Mouse (Mus musculus) neural tube, embryonic 12.5 days (tissue): Measurements from ENCODE around the gene Gnat1. TPM values are rescaled to one million over a fixed set of nuclear protein-coding genes. Genes with fewer than 3 reads are reported as not detected.

Experiments used
- ATAC-seq: fragments of 200-750 bp; cut with Nextera tagmentation; 2 replicates; pipeline ENCODE4 v1.8.0; 2017; ENCODE audit warnings: low read depth, mild to moderate bottlenecking, moderate TSS enrichment, moderate library complexity; ENCODE audit not compliant: low FRiP score
- H3K27ac ChIP-seq: fragments of 300-500 bp; sonication (generic); 2 replicates; pipeline ENCODE4 v1.5.1; 2016
- H3K27me3 ChIP-seq: fragments of 300-500 bp; sonication (generic); replicated peaks from 2 replicates; pipeline ENCODE4 v1.6.1; 2016; ENCODE audit warnings: mild to moderate bottlenecking
- H3K36me3 ChIP-seq: fragments of 300-500 bp; sonication (generic); 2 replicates; pipeline ENCODE4 v1.6.1; 2016; ENCODE audit warnings: mild to moderate bottlenecking
- H3K4me1 ChIP-seq: fragments of 300-500 bp; sonication (generic); 2 replicates; pipeline ENCODE4 v1.6.1; 2016
- H3K4me2 ChIP-seq: fragments of 300-500 bp; sonication (generic); replicated peaks from 2 replicates; pipeline ENCODE4 v1.6.1; 2016; ENCODE audit warnings: mild to moderate bottlenecking
- H3K4me3 ChIP-seq: fragments of 300-500 bp; sonication (generic); 2 replicates; pipeline ENCODE4 v1.5.1; 2016
- H3K9ac ChIP-seq: fragments of 300-500 bp; sonication (generic); 2 replicates; pipeline ENCODE4 v1.6.1; 2016; ENCODE audit warnings: mild to moderate bottlenecking
- H3K9me3 ChIP-seq: fragments of 300-500 bp; sonication (generic); 2 replicates; pipeline ENCODE4 v1.6.1; 2016; ENCODE audit warnings: mild to moderate bottlenecking
- WGBS: fragments of 180-500 bp; shearing (Covaris S2); methylation state at CpG from one replicate; pipeline ENCODE4 v1.1.7; 2016; 5-methylcytosine and 5-hydroxymethylcytosine counted together
- polyA plus RNA-seq: library from polyadenylated mRNA; unstranded; fragments of >200 nt; fragmentation: Nextera tagmentation; extraction: Ambion mirVana; gene quantifications from 2 replicates; pipeline ENCODE4 v1.2.1, GENCODE M21; 2016

Gene Gnat1
- polyA plus RNA-seq, 1 experiment from 2014 or later = 2.3 TPM

GRCm38 (mm10) chr9:107650708-107651481 lies 28.6 kb downstream of the Gnat1 start:
- H3K9me3 ChIP-seq = no peaks in the 10 kb centered on the region
- H3K4me1 ChIP-seq = peaks cover 15% of the 10 kb centered on the region
- WGBS = 40% methylated on average over 12 of the region's 12 CpGs
- H3K36me3 ChIP-seq = no peaks in the 10 kb centered on the region
- H3K4me3 ChIP-seq = no peak overlapping the region
- no peak overlapping the region for H3K4me2 ChIP-seq
- no peak overlapping the region for H3K9ac ChIP-seq
- no peaks in the 10 kb centered on the region for H3K27me3 ChIP-seq
- ATAC-seq = peak; percentile 63
- H3K27ac ChIP-seq = no peak overlapping the region

GRCm38 (mm10) chr9:107650225-107650624 lies 29.3 kb downstream of the Gnat1 start:
- H3K27me3 ChIP-seq = no peaks in the 10 kb centered on the region
- no peaks in the 10 kb centered on the region for H3K9me3 ChIP-seq
- peaks cover 19% of the 10 kb centered on the region for H3K4me1 ChIP-seq
- no peak overlapping the region for H3K27ac ChIP-seq
- H3K4me2 ChIP-seq = no peak overlapping the region
- H3K4me3 ChIP-seq = no peak overlapping the region
- no peak overlapping the region for H3K9ac ChIP-seq
- H3K36me3 ChIP-seq = no peaks in the 10 kb centered on the region
- no peak for ATAC-seq
- 71% methylated on average over 7 of the region's 7 CpGs for WGBS

GRCm38 (mm10) chr9:107648767-107649166 lies 30.7 kb downstream of the Gnat1 start:
- Histone ChIP-seq H3K27me3 (no peaks in the 10 kb centered on the region), H3K4me1 (peaks cover 25% of the 10 kb centered on the region), H3K36me3 (no peaks in the 10 kb centered on the region), H3K27ac (no peak overlapping the region), H3K9me3 (no peaks in the 10 kb centered on the region), H3K9ac (no peak overlapping the region), H3K4me3 (no peak overlapping the region), H3K4me2 (no peak overlapping the region)
- ATAC-seq = no peak
- WGBS = 83% methylated on average over 3 of the region's 3 CpGs

- 78% methylated on average over 6 of the region's 6 CpGs for WGBS
- Histone ChIP-seq H3K4me2 (no peak overlapping the region), H3K9ac (no peak overlapping the region), H3K36me3 (no peaks in the 10 kb centered on the region), H3K4me1 (peaks cover 23% of the 10 kb centered on the region), H3K27ac (no peak overlapping the region), H3K9me3 (no peaks in the 10 kb centered on the region), H3K27me3 (no peaks in the 10 kb centered on the region), H3K4me3 (no peak overlapping the region)
- no peak for ATAC-seq
Measured at GRCm38 (mm10) chr9:107646975-107647374, 32.5 kb downstream of the Gnat1 start.

- whole genome bisulfite sequencing = 14% methylated on average over 5 of the region's 5 CpGs
- H3K9me3 ChIP-seq = no peaks in the 10 kb centered on the region
- ATAC-seq = peak; percentile 41
- no peak overlapping the region for H3K4me3 ChIP-seq
- H3K27ac ChIP-seq = no peak overlapping the region
- no peaks in the 10 kb centered on the region for H3K27me3 ChIP-seq
- no peak overlapping the region for H3K4me2 ChIP-seq
- peaks cover 12% of the 10 kb centered on the region for H3K4me1 ChIP-seq
- H3K9ac ChIP-seq = no peak overlapping the region
- no peaks in the 10 kb centered on the region for H3K36me3 ChIP-seq
Measured at GRCm38 (mm10) chr9:107645577-107645976, 33.9 kb downstream of the Gnat1 start.

GRCm38 (mm10) chr9:107645153-107645510 lies 34.4 kb downstream of the Gnat1 start:
- H3K9me3 ChIP-seq = no peaks in the 10 kb centered on the region
- H3K4me2 ChIP-seq = peak overlapping the region; percentile 62
- peak; percentile 34 for ATAC-seq
- no peak overlapping the region for H3K4me3 ChIP-seq
- H3K27me3 ChIP-seq = no peaks in the 10 kb centered on the region
- H3K4me1 ChIP-seq = peaks cover 9% of the 10 kb centered on the region; the same call in 1 of the 2 replicates
- no peak overlapping the region for H3K27ac ChIP-seq
- 47% methylated on average over 7 of the region's 7 CpGs for WGBS
- H3K9ac ChIP-seq = no peak overlapping the region
- H3K36me3 ChIP-seq = no peaks in the 10 kb centered on the region

GRCm38 (mm10) chr9:107644495-107645152 lies 34.9 kb downstream of the Gnat1 start:
- ATAC-seq = peak; percentile 78

GRCm38 (mm10) chr9:107643544-107644214 lies 35.8 kb downstream of the Gnat1 start:
- WGBS = 92% methylated on average over 13 of the region's 13 CpGs
- Histone ChIP-seq H3K36me3 (no peaks in the 10 kb centered on the region), H3K4me1 (peaks cover 9% of the 10 kb centered on the region; the same call in 1 of the 2 replicates), H3K27ac (no peak overlapping the region), H3K4me2 (no peak overlapping the region), H3K9ac (no peak overlapping the region), H3K27me3 (no peaks in the 10 kb centered on the region), H3K9me3 (no peaks in the 10 kb centered on the region), H3K4me3 (no peak overlapping the region)
- ATAC-seq = no peak

More at GRCm38 (mm10) chr9:107644495-107645152, 34.9 kb downstream of the Gnat1 start:
- peak overlapping the region; percentile 62 for H3K4me2 ChIP-seq
- H3K4me1 ChIP-seq = peaks cover 9% of the 10 kb centered on the region; the same call in 1 of the 2 replicates
- H3K9me3 ChIP-seq = no peaks in the 10 kb centered on the region
- no peaks in the 10 kb centered on the region for H3K27me3 ChIP-seq
- WGBS = 6% methylated on average over 35 of the region's 35 CpGs
- no peak overlapping the region for H3K27ac ChIP-seq
- peak overlapping the region; percentile 27 for H3K4me3 ChIP-seq
- H3K36me3 ChIP-seq = no peaks in the 10 kb centered on the region
- peak overlapping the region; percentile 23; the same call in 1 of the 2 replicates for H3K9ac ChIP-seq

- H3K27me3 ChIP-seq = no peaks in the 10 kb centered on the region
- no peak overlapping the region for H3K4me3 ChIP-seq
- peaks cover 20% of the 10 kb centered on the region for H3K4me1 ChIP-seq
- H3K4me2 ChIP-seq = no peak overlapping the region
- H3K27ac ChIP-seq = 0 out of 2 replicates have a peak overlapping the region, but pooled peaks have one; percentile 2
- H3K36me3 ChIP-seq = no peaks in the 10 kb centered on the region
- no peak for ATAC-seq
- WGBS = 25% methylated on average over 8 of the region's 8 CpGs
- H3K9ac ChIP-seq = no peak overlapping the region
- no peaks in the 10 kb centered on the region for H3K9me3 ChIP-seq
Measured at GRCm38 (mm10) chr9:107641666-107642065, 37.8 kb downstream of the Gnat1 start.

- Histone ChIP-seq H3K9ac (no peak overlapping the region), H3K4me2 (no peak overlapping the region), H3K27me3 (no peaks in the 10 kb centered on the region), H3K27ac (no peak overlapping the region), H3K36me3 (no peaks in the 10 kb centered on the region), H3K9me3 (no peaks in the 10 kb centered on the region), H3K4me1 (peaks cover 29% of the 10 kb centered on the region), H3K4me3 (no peak overlapping the region)
- WGBS = 46% methylated on average over 8 of the region's 8 CpGs
- ATAC-seq = no peak
Measured at GRCm38 (mm10) chr9:107640257-107640772, 39.2 kb downstream of the Gnat1 start.

GRCm38 (mm10) chr9:107637070-107637469 lies 42.4 kb downstream of the Gnat1 start:
- ATAC-seq = peak; percentile 60
- Histone ChIP-seq H3K27me3 (no peaks in the 10 kb centered on the region), H3K4me2 (peak overlapping the region; percentile 43), H3K27ac (peak overlapping the region; percentile 57), H3K4me1 (peaks cover 50% of the 10 kb centered on the region), H3K4me3 (no peak overlapping the region), H3K9ac (no peak overlapping the region), H3K9me3 (no peaks in the 10 kb centered on the region), H3K36me3 (no peaks in the 10 kb centered on the region)
- WGBS = 9% methylated on average over 7 of the region's 7 CpGs
